Mouse (Mus musculus) CD8-positive naive resting alpha-beta T cell, adult 2 months (primary cell): ENCODE results near the gene Nr2e3.
"Not testable (repeated sequence)": the region's sequence is repeated elsewhere in the genome, so short reads cannot be mapped to it uniquely, and the experiment has no call there.

Source experiments
- DNase-seq, 2 experiments: peaks; one replicate each; pipeline ENCODE4 v3.0.0; 2022; ENCODE audit warnings: low read depth in 2 of 2, low spot score in 2 of 2

The Nr2e3 gene

GRCm38 (mm10) chr9:59960559-59960958, at the start of gene Nr2e3:
Gene Nr2e3 (minus strand): TSS chr9:59960659.
- DNase-seq = no peak

GRCm38 (mm10) chr9:60008936-60009335, 48.5 kb upstream of the Nr2e3 start:
- DNase-seq = no peak

- DNase-seq = no peak
Measured at GRCm38 (mm10) chr9:60002323-60002722, 41.9 kb upstream of the Nr2e3 start.

- no peak for DNase-seq
Measured at GRCm38 (mm10) chr9:60001444-60001843, 41.0 kb upstream of the Nr2e3 start.

GRCm38 (mm10) chr9:59997725-59998124, 37.3 kb upstream of the Nr2e3 start:
- DNase-seq = no peak

- no peak for DNase-seq
Measured at GRCm38 (mm10) chr9:59991407-59991806, 30.9 kb upstream of the Nr2e3 start.

- DNase-seq = peak; percentile 27 to 59
Measured at GRCm38 (mm10) chr9:59989864-59990263, 29.4 kb upstream of the Nr2e3 start.

- DNase-seq = no peak
Measured at GRCm38 (mm10) chr9:59985900-59986572, 25.6 kb upstream of the Nr2e3 start.

- no peak for DNase-seq
Measured at GRCm38 (mm10) chr9:59981116-59981515, 20.7 kb upstream of the Nr2e3 start.

GRCm38 (mm10) chr9:59971263-59971662, 10.8 kb upstream of the Nr2e3 start:
- DNase-seq = no peak

GRCm38 (mm10) chr9:59969383-59969782, 8.9 kb upstream of the Nr2e3 start:
- peak; percentile 43 to 59 for DNase-seq

GRCm38 (mm10) chr9:59965046-59965445, 4.6 kb upstream of the Nr2e3 start:
- no peak for DNase-seq

GRCm38 (mm10) chr9:59964367-59964766, 3.9 kb upstream of the Nr2e3 start:
- no peak for DNase-seq

GRCm38 (mm10) chr9:59961201-59961955, 919 bp upstream of the Nr2e3 start:
- DNase-seq = no peak

GRCm38 (mm10) chr9:59959276-59959675, 1.2 kb downstream of the Nr2e3 start:
- peak; percentile 86 to 91 for DNase-seq

GRCm38 (mm10) chr9:59958115-59958514, 2.3 kb downstream of the Nr2e3 start:
- DNase-seq = not testable (repeated sequence)

GRCm38 (mm10) chr9:59956496-59956895, 4.0 kb downstream of the Nr2e3 start:
- no peak for DNase-seq

GRCm38 (mm10) chr9:59955692-59956091, 4.8 kb downstream of the Nr2e3 start:
- no peak for DNase-seq

- no peak for DNase-seq
Measured at GRCm38 (mm10) chr9:59955199-59955598, 5.3 kb downstream of the Nr2e3 start.

- DNase-seq = no peak
Measured at GRCm38 (mm10) chr9:59953556-59953955, 6.9 kb downstream of the Nr2e3 start.

GRCm38 (mm10) chr9:59952515-59953070, 7.9 kb downstream of the Nr2e3 start:
- no peak for DNase-seq

- no peak for DNase-seq
Measured at GRCm38 (mm10) chr9:59951943-59952342, 8.5 kb downstream of the Nr2e3 start.
